Mouse (Mus musculus): ENCODE data around the gene Smarcad1.

GRCm38 (mm10) chr6:65137802-65138201 is 95.4 kb downstream of the Smarcad1 start:
- TF ChIP-seq CTCF (IDR thresholded peaks at IDR 0.05; ENCODE audit: borderline replicate concordance, insufficient read depth, low read length) (no peak), POLR2A (IDR thresholded peaks at IDR 0.05; ENCODE audit: low read depth, low read length) (no peak)
